Mouse (Mus musculus) brown adipose tissue, adult 24 weeks (tissue): ENCODE data around the gene Anapc16. TPM values are rescaled to one million over a fixed set of nuclear protein-coding genes. Genes with fewer than 3 reads are reported as not detected.

Source experiments
- H3K27ac ChIP-seq: fragments of 200-500 bp; replicated peaks from 2 replicates; pipeline ENCODE4 v1.5.1; 2012; ENCODE audit warnings: low read depth, mild to moderate bottlenecking, low read length
- H3K4me1 ChIP-seq: fragments of 200-500 bp; 2 replicates; pipeline ENCODE4 v1.6.1; 2012; ENCODE audit warnings: low read length, mixed read lengths; ENCODE audit not compliant: control insufficient read depth, insufficient read depth, insufficient read length
- H3K4me3 ChIP-seq: fragments of 200-500 bp; 2 replicates; pipeline ENCODE4 v1.5.1; 2012; ENCODE audit warnings: low read depth, mild to moderate bottlenecking, low read length, moderate library complexity; ENCODE audit not compliant: insufficient read depth
- polyA plus RNA-seq: library from polyadenylated mRNA; stranded (reverse); fragments of >200 nt; gene quantifications from 2 replicates; pipeline ENCODE4 v1.2.4, GENCODE M21; 2012; ENCODE audit not compliant: missing spikeins, insufficient read depth, insufficient read length

Anapc16 gene
- polyA plus RNA-seq, 1 experiment, result 60.8 TPM

DNA sequence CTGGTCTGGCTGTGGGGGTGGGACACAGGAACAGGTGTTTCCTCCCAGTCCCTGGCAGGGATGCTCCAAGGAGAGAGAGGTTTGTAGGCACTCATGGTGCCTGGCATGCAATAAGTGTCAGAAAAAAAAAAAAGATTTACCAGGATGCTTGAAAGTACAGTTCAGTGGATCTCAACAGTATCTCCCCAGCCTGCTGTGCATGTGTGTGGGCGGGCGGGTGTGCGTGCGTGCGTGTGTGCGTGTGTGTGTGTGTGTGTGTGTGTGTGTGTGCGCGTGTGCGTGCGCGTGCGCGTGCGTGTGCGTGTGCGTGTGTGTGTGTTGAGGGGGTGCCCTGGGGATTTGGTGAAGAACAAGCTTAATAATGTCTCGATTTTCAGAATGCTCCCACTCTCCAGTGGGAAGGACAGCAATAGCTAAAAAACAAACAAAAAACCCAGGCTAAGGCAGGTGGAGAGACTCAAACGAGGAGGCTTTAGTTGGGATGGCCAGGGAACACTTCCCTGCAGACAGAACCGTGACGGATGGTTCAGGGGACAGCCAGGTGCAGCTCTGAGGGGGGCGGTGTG is 60.6 kb downstream of the Anapc16 start:
- no peak overlapping the region for H3K27ac ChIP-seq
- H3K4me1 ChIP-seq, result peaks cover 13% of the 10 kb centered on the region
- peak overlapping the region; percentile 30; the same call in 1 of the 2 replicates for H3K4me3 ChIP-seq

DNA sequence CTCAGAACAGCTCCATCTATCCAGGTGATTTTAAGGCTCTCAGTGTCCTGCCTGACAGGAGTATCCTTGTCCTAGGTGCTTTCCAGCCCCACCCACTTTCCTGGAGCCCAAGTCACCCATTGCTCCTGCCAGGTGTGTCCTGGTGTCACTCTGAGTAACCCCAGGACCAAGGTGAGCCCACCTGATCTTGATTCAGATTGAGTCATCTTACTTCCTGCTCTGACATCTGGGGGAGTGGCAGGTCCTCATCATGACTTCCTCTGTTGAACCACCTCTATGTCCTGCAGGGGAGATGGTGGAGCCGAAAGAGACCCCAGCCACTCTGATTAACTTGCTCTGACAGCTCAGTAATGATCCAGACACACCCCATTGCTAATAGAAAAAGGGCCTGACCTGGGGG is 63.9 kb downstream of the Anapc16 start:
- Histone ChIP-seq H3K4me1 (peaks cover 16% of the 10 kb centered on the region), H3K27ac (no peak overlapping the region), H3K4me3 (no peak overlapping the region)

DNA sequence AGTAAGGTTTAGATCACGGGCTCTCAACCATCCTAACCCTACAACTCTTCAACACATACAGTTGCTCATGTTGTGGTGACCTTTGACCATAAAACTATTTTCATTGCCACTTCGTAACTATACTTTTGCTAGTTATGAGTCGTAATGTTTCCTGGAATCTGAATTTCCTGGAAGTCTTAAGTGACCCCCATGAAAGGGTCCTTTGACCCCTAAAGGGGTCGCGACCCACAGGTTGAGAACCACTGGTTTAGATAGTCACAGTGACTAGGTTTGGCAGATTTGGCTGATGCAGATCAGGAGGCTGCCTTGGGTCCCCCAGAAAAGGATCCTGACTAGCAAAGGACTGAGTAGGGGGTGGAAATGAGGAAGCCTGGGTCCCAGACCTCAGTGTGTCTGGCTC is 64.3 kb downstream of the Anapc16 start:
- peaks cover 14% of the 10 kb centered on the region for H3K4me1 ChIP-seq
- no peak overlapping the region for H3K4me3 ChIP-seq
- no peak overlapping the region for H3K27ac ChIP-seq

Other genes with a start within 250 kb of the Anapc16 start
- gene Dnajb12, start 123.6 kb downstream of the Anapc16 start, polyA plus RNA-seq, result 21.7 and 21.9 TPM in 2 replicates
- 6.1 and 17.7 TPM in 2 replicates for gene Ddit4, start 51.3 kb downstream of the Anapc16 start, polyA plus RNA-seq
- gene Ascc1, start 330 bp downstream of the Anapc16 start, polyA plus RNA-seq, result 19.2 and 20.6 TPM in 2 replicates
- 1.7 and 2.2 TPM in 2 replicates for gene Spock2, start 103.1 kb upstream of the Anapc16 start, polyA plus RNA-seq
- gene Chst3, start 216.1 kb upstream of the Anapc16 start, polyA plus RNA-seq, result not detected in 2 replicates